Mouse (Mus musculus) left cerebral cortex, adult 2 months (tissue): ENCODE results near the gene Zbtb7a. TPM values are rescaled to one million over a fixed set of nuclear protein-coding genes. Genes with fewer than 3 reads are reported as not detected.

ENCODE experiments used
- DNase-seq, 2 experiments: peaks; one replicate each; pipeline ENCODE4 v3.0.0; 2021 to 2022; ENCODE audit warnings: low spot score in 2 of 2, mixed read lengths in 1 of 2; ENCODE audit errors: extremely low spot score in 1 of 2
- H3K27ac ChIP-seq: fragments of 200-600 bp; 2 replicates; pipeline ENCODE4 v1.8.1; 2022
- H3K4me3 ChIP-seq: fragments of 200-600 bp; 2 replicates; pipeline ENCODE4 v1.8.1; 2022
- CTCF ChIP-seq: fragments of 200-600 bp; IDR thresholded peaks from 2 replicates; pipeline ENCODE4 v1.8.1; 2022; ENCODE audit warnings: antibody characterized with exemption, mild to moderate bottlenecking, moderate library complexity
- intact Hi-C: fragments of 180-260 bp; cut with DNase I; formaldehyde crosslinking; loops from one replicate; pipeline ENCODE4 v1.15.1; 2025
- long read RNA-seq, 2 experiments: library from polyadenylated mRNA; stranded (forward); transcript quantifications; one replicate each; pipeline ENCODE4 v2.0.0; 2021; ENCODE audit warnings: borderline mapping rate in 2 of 2
- total RNA-seq, 2 experiments: library from RNA; stranded (reverse); gene quantifications; 2 replicates each; pipeline ENCODE4 v1.2.3; 2021

Zbtb7a gene
- total RNA-seq = 100 to 1,000 TPM; 130 to 132 TPM
- long read RNA-seq, experiment 1, full-length matches to known transcripts = 42 of 192 reads
- long read RNA-seq, experiment 1, partial matches to known transcripts = 6 of 192 reads
- long read RNA-seq, experiment 1, other reads (novel, unspliced or antisense) = 144 of 192 reads
- long read RNA-seq, experiment 2, full-length matches to known transcripts = 22 of 127 reads
- long read RNA-seq, experiment 2, partial matches to known transcripts = 5 of 127 reads
- long read RNA-seq, experiment 2, other reads (novel, unspliced or antisense) = 100 of 127 reads

- no peak for TF ChIP-seq CTCF
- peak; percentile 64 to 68 for DNase-seq
- intact Hi-C loops = no loop called here
- Histone ChIP-seq H3K4me3 (peak within 1 kb of the TSS; percentile 61), H3K27ac (peak within 1 kb of the TSS; percentile 96)
Observed at GRCm38 (mm10) chr10:81134966-81135681, at the start of gene Zbtb7a. TSS of gene Zbtb7a (plus strand) at chr10:81135220.

- peak; percentile 27 for TF ChIP-seq CTCF
- H3K4me3 ChIP-seq = no peak overlapping the region
- H3K27ac ChIP-seq = no peak overlapping the region
- DNase-seq = no peak
- intact Hi-C loops = no loop called here
Observed at GRCm38 (mm10) chr10:81087021-81087420, 48.0 kb upstream of the Zbtb7a start.

GRCm38 (mm10) chr10:81089216-81089615, 45.8 kb upstream of the Zbtb7a start:
- Histone ChIP-seq H3K27ac (no peak overlapping the region), H3K4me3 (no peak overlapping the region)
- no peak for DNase-seq
- TF ChIP-seq CTCF = no peak
- intact Hi-C loops = no loop called here

- H3K27ac ChIP-seq = no peak overlapping the region
- intact Hi-C loops = no loop called here
- H3K4me3 ChIP-seq = no peak overlapping the region
- no peak for DNase-seq
- no peak for TF ChIP-seq CTCF
Observed at GRCm38 (mm10) chr10:81090621-81091020, 44.4 kb upstream of the Zbtb7a start.

- no peak for TF ChIP-seq CTCF
- DNase-seq = no peak
- intact Hi-C loops = no loop called here
- Histone ChIP-seq H3K27ac (no peak overlapping the region), H3K4me3 (no peak overlapping the region)
Observed at GRCm38 (mm10) chr10:81092465-81093250, 42.4 kb upstream of the Zbtb7a start.

- no peak for TF ChIP-seq CTCF
- no peak for DNase-seq
- H3K27ac ChIP-seq = no peak overlapping the region
- intact Hi-C loops = no loop called here
- no peak overlapping the region for H3K4me3 ChIP-seq
Observed at GRCm38 (mm10) chr10:81094931-81095678, 39.9 kb upstream of the Zbtb7a start.

- intact Hi-C loops = no loop called here
- TF ChIP-seq CTCF = no peak
- H3K4me3 ChIP-seq = peak within 1 kb of the TSS; percentile 98
- peak within 1 kb of the TSS; percentile 92 for H3K27ac ChIP-seq
- DNase-seq = peak; percentile 96 to 97
Observed at GRCm38 (mm10) chr10:81105565-81106112, 29.4 kb upstream of the Zbtb7a start, which contains the start of gene Map2k2. TSS of gene Map2k2 (plus strand) at chr10:81105915.

- intact Hi-C loops = no loop called here
- Histone ChIP-seq H3K27ac (peak overlapping the region; percentile 92), H3K4me3 (peak overlapping the region; percentile 98)
- peak; percentile 3 for TF ChIP-seq CTCF
- DNase-seq = peak; percentile 74 to 77
Observed at GRCm38 (mm10) chr10:81106113-81106721, 28.8 kb upstream of the Zbtb7a start.

- TF ChIP-seq CTCF = no peak
- Histone ChIP-seq H3K27ac (no peak overlapping the region), H3K4me3 (no peak overlapping the region)
- intact Hi-C loops = no loop called here
- no peak for DNase-seq
Observed at GRCm38 (mm10) chr10:81112946-81113345, 22.1 kb upstream of the Zbtb7a start.

- no peak for TF ChIP-seq CTCF
- no peak overlapping the region for H3K27ac ChIP-seq
- intact Hi-C loops = no loop called here
- no peak overlapping the region for H3K4me3 ChIP-seq
- no peak for DNase-seq
Observed at GRCm38 (mm10) chr10:81119625-81120024, 15.4 kb upstream of the Zbtb7a start.

- no peak for DNase-seq
- no peak overlapping the region for H3K4me3 ChIP-seq
- H3K27ac ChIP-seq = no peak overlapping the region
- TF ChIP-seq CTCF = no peak
- intact Hi-C loops = no loop called here
Observed at GRCm38 (mm10) chr10:81120650-81121049, 14.4 kb upstream of the Zbtb7a start.
